Mouse (Mus musculus) embryonic fibroblast, embryonic 13.5 days (primary cell): Measurements from ENCODE around the gene Ldlrad3. TPM values are rescaled to one million over a fixed set of nuclear protein-coding genes. Genes with fewer than 3 reads are reported as not detected.

Source experiments
- H3K27ac ChIP-seq: 2 replicates; pipeline ENCODE4 v1.5.1; 2012; ENCODE audit warnings: low read length, control low read depth, inconsistent platforms; ENCODE audit not compliant: insufficient read depth
- H3K4me1 ChIP-seq: 2 replicates; pipeline ENCODE4 v1.6.1; 2011; ENCODE audit warnings: low read length; ENCODE audit not compliant: control insufficient read depth, insufficient read depth
- H3K4me3 ChIP-seq: 2 replicates; pipeline ENCODE4 v1.5.1; 2011; ENCODE audit warnings: mild to moderate bottlenecking, control low read depth, low read length; ENCODE audit not compliant: insufficient read depth
- CTCF ChIP-seq: IDR thresholded peaks from 2 replicates; pipeline ENCODE4 v1.5.1; 2011; ENCODE audit warnings: mild to moderate bottlenecking, control low read depth, low read length, moderate library complexity, borderline replicate concordance; ENCODE audit not compliant: insufficient read depth
- POLR2A ChIP-seq: IDR thresholded peaks from 2 replicates; pipeline ENCODE4 v1.6.1; 2011; ENCODE audit warnings: low read depth, mild to moderate bottlenecking, control low read depth, low read length, moderate library complexity
- polyA plus RNA-seq: library from polyadenylated mRNA; stranded (reverse); fragments of >200 nt; gene quantifications from 2 replicates; pipeline ENCODE4 v1.2.4, GENCODE M21; 2011; ENCODE audit warnings: low read depth; ENCODE audit not compliant: missing spikeins, insufficient read length

The Ldlrad3 gene
- polyA plus RNA-seq, 1 experiment: 19.6 TPM

GRCm38 (mm10) chr2:101962349-101962748, 223.8 kb downstream of the Ldlrad3 start:
- Histone ChIP-seq H3K27ac (no peak overlapping the region), H3K4me3 (no peak overlapping the region), H3K4me1 (peaks cover 2% of the 10 kb centered on the region; the same call in 1 of the 2 replicates)
- no peak for TF ChIP-seq CTCF

GRCm38 (mm10) chr2:101961391-101961790, 224.8 kb downstream of the Ldlrad3 start:
- TF ChIP-seq CTCF: no peak
- no peak for TF ChIP-seq POLR2A
- H3K4me1 ChIP-seq: no peaks in the 10 kb centered on the region
- H3K27ac ChIP-seq: no peak overlapping the region
- no peak overlapping the region for H3K4me3 ChIP-seq

GRCm38 (mm10) chr2:101960658-101961057, 225.5 kb downstream of the Ldlrad3 start:
- TF ChIP-seq CTCF (no peak), POLR2A (no peak)
- H3K27ac ChIP-seq: no peak overlapping the region
- no peaks in the 10 kb centered on the region for H3K4me1 ChIP-seq
- H3K4me3 ChIP-seq: no peak overlapping the region

GRCm38 (mm10) chr2:101956125-101956524, 230.1 kb downstream of the Ldlrad3 start:
- H3K4me3 ChIP-seq: no peak overlapping the region
- no peaks in the 10 kb centered on the region for H3K4me1 ChIP-seq
- no peak overlapping the region for H3K27ac ChIP-seq
- TF ChIP-seq POLR2A (no peak), CTCF (no peak)

- Histone ChIP-seq H3K4me1 (no peaks in the 10 kb centered on the region), H3K27ac (no peak overlapping the region), H3K4me3 (no peak overlapping the region)
- TF ChIP-seq CTCF (no peak), POLR2A (no peak)
Measured at GRCm38 (mm10) chr2:101952951-101953361, 233.2 kb downstream of the Ldlrad3 start.

GRCm38 (mm10) chr2:101950716-101951520, 235.3 kb downstream of the Ldlrad3 start:
- Histone ChIP-seq H3K27ac (no peak overlapping the region), H3K4me1 (no peaks in the 10 kb centered on the region), H3K4me3 (no peak overlapping the region)
- TF ChIP-seq POLR2A: no peak
- no peak for TF ChIP-seq CTCF

GRCm38 (mm10) chr2:101935006-101935405, 251.2 kb downstream of the Ldlrad3 start:
- Histone ChIP-seq H3K4me3 (no peak overlapping the region), H3K27ac (no peak overlapping the region), H3K4me1 (no peaks in the 10 kb centered on the region)
- no peak for TF ChIP-seq POLR2A
- no peak for TF ChIP-seq CTCF

GRCm38 (mm10) chr2:101933301-101933700, 252.9 kb downstream of the Ldlrad3 start:
- no peak for TF ChIP-seq CTCF
- no peak for TF ChIP-seq POLR2A
- Histone ChIP-seq H3K4me3 (no peak overlapping the region), H3K27ac (no peak overlapping the region), H3K4me1 (no peaks in the 10 kb centered on the region)

GRCm38 (mm10) chr2:101932169-101932936, 253.8 kb downstream of the Ldlrad3 start:
- no peak overlapping the region for H3K4me3 ChIP-seq
- H3K4me1 ChIP-seq: no peaks in the 10 kb centered on the region
- TF ChIP-seq CTCF: no peak
- TF ChIP-seq POLR2A: no peak
- H3K27ac ChIP-seq: no peak overlapping the region

GRCm38 (mm10) chr2:101925591-101926188, 260.5 kb downstream of the Ldlrad3 start:
- H3K4me1 ChIP-seq: no peaks in the 10 kb centered on the region; the same call in 1 of the 2 replicates
- H3K4me3 ChIP-seq: no peak overlapping the region
- no peak overlapping the region for H3K27ac ChIP-seq
- no peak for TF ChIP-seq CTCF
- no peak for TF ChIP-seq POLR2A
